In genomic region chr9:65826588-65827343, GRCm38 (mm10) we compare ENCODE assay signal across 8 mouse cellular contexts. TPM values are rescaled to one million over a fixed set of nuclear protein-coding genes. Genes with fewer than 3 reads are reported as not detected.
DNase-seq lines count a peak whose midpoint lies in the region; ATAC-seq lines count a peak whose summit lies in the region.

No protein-coding gene starts in this region.

- H3K4me2 ChIP-seq in hindbrain, embryonic 14.5 days (replicated peaks), result peak overlapping the region; percentile 82

- peak; percentile 46 for ATAC-seq in frontal cortex, adult (ENCODE audit: low TSS enrichment)
- ATAC-seq in hindbrain, embryonic 14.5 days (ENCODE audit: low FRiP score), result peak; percentile 63
- peak; percentile 33 for ATAC-seq in megakaryocyte, adult 5-6 weeks (ENCODE audit: poor library complexity, severe bottlenecking)

- no peaks in the 10 kb centered on the region for H3K27me3 ChIP-seq in hindbrain, embryonic 14.5 days (ENCODE audit: control insufficient read depth, insufficient read depth, low read length)

- H3K4me3 ChIP-seq in hindbrain, embryonic 14.5 days (replicated peaks; ENCODE audit: low read length), result peak overlapping the region; percentile 84

- H3K9me3 ChIP-seq in hindbrain, embryonic 14.5 days (ENCODE audit: control insufficient read depth, low read length), result no peaks in the 10 kb centered on the region

- WGBS in hindbrain, embryonic 14.5 days, result under 1% methylated on average over 31 of the region's 31 CpGs

- H3K36me3 ChIP-seq in hindbrain, embryonic 14.5 days (replicated peaks; ENCODE audit: control insufficient read depth, insufficient read depth), result no peaks in the 10 kb centered on the region

- H3K27ac ChIP-seq in hindbrain, embryonic 14.5 days, result peak overlapping the region; percentile 100

- H3K4me1 ChIP-seq in hindbrain, embryonic 14.5 days (replicated peaks; ENCODE audit: control insufficient read depth, insufficient read depth, low read length), result peaks cover 37% of the 10 kb centered on the region

- H3K9ac ChIP-seq in hindbrain, embryonic 14.5 days, result peak overlapping the region; percentile 98

- peak; percentile 25 for DNase-seq in gastrocnemius, adult 18-20 months (ENCODE audit: low spot score)
- DNase-seq in gastrocnemius, postnatal 10 days, result no peak
- DNase-seq in cerebellum, adult 9-10 months, result peak; percentile 65
- DNase-seq in hindbrain, embryonic 14.5 days (ENCODE audit: low spot score), result peak; percentile 70
- DNase-seq in layer of hippocampus, postnatal 36 days, result peak; percentile 22 to 60
- DNase-seq in right cerebral cortex, postnatal 10 days (ENCODE audit: low spot score in 2 of 2), result peak; percentile 49 to 62

RNA-seq across cellular contexts. Expression of gene Zfp609, which starts 0.6 kb away (rescaled TPM):
- 10 to 100 TPM; 15.7 to 16.2 TPM for total RNA-seq in gastrocnemius, adult 18-20 months (2021)
- total RNA-seq in gastrocnemius, postnatal 10 days (2021), result 10 to 100 TPM; 23.0 to 28.2 TPM
- 8.0 and 8.8 TPM in 2 replicates for polyA plus RNA-seq in hindbrain, embryonic 14.5 days (2014; fragmentation: Nextera tagmentation; extraction: Ambion mirVana)
- 10 to 100 TPM; 51.2 to 52.8 TPM for total RNA-seq in layer of hippocampus, postnatal 36 days (2021)
- total RNA-seq in megakaryocyte, adult 5-6 weeks (2015), result 10.4 and 11.3 TPM in 2 replicates
- 2.6 and 3.3 TPM in 2 replicates for total RNA-seq in megakaryocyte, adult 5-6 weeks (2017)
